Comparison of ENCODE assay signal across 8 mouse cellular contexts in genomic region chr10:75643741-75644343, GRCm38 (mm10). TPM values are rescaled to one million over a fixed set of nuclear protein-coding genes. Genes with fewer than 3 reads are reported as not detected.
DNase-seq lines count a peak whose midpoint lies in the region; ATAC-seq and TF ChIP-seq lines count a peak whose summit lies in the region.

Gene Susd2 (minus strand): TSS chr10:75644008.

- 4% methylated on average over 11 of the region's 11 CpGs for WGBS in intestine, embryonic 14.5 days
- WGBS in liver, embryonic 14.5 days (ENCODE audit: insufficient replicate concordance), result 17% methylated on average over 11 of the region's 11 CpGs
- 5% methylated on average over 11 of the region's 11 CpGs for WGBS in neural tube, embryonic 12.5 days

- H3K4me2 ChIP-seq in intestine, embryonic 14.5 days (ENCODE audit: low read length), result peak within 1 kb of the TSS; percentile 29
- H3K4me2 ChIP-seq in liver, embryonic 14.5 days (ENCODE audit: low read depth), result peak within 1 kb of the TSS; percentile 9; the same call in 1 of the 2 replicates
- H3K4me2 ChIP-seq in neural tube, embryonic 12.5 days (replicated peaks), result peak within 1 kb of the TSS; percentile 38

- H3K27ac ChIP-seq in intestine, embryonic 14.5 days (ENCODE audit: low read depth), result no peak within 1 kb of the TSS
- no peak within 1 kb of the TSS for H3K27ac ChIP-seq in liver, embryonic 14.5 days
- H3K27ac ChIP-seq in neural tube, embryonic 12.5 days, result no peak within 1 kb of the TSS

- H3K27me3 ChIP-seq in intestine, embryonic 14.5 days (replicated peaks; ENCODE audit: control insufficient read depth, insufficient read depth, low read length), result no peaks in the 10 kb centered on the region
- no peaks in the 10 kb centered on the region for H3K27me3 ChIP-seq in liver, embryonic 14.5 days (ENCODE audit: control insufficient read depth, insufficient read depth, low read length)
- H3K27me3 ChIP-seq in neural tube, embryonic 12.5 days (replicated peaks), result no peaks in the 10 kb centered on the region; the same call in 1 of the 2 replicates

- TF ChIP-seq EP300 in liver, embryonic 14.5 days (IDR thresholded peaks at IDR 0.05; ENCODE audit: low read depth), result no peak

- H3K9me3 ChIP-seq in intestine, embryonic 14.5 days (ENCODE audit: control insufficient read depth, low read length), result no peaks in the 10 kb centered on the region
- H3K9me3 ChIP-seq in liver, embryonic 14.5 days (ENCODE audit: control insufficient read depth, low read length), result no peaks in the 10 kb centered on the region
- H3K9me3 ChIP-seq in neural tube, embryonic 12.5 days, result no peaks in the 10 kb centered on the region

- H3K9ac ChIP-seq in intestine, embryonic 14.5 days (ENCODE audit: low read length), result no peak within 1 kb of the TSS
- H3K9ac ChIP-seq in liver, embryonic 14.5 days (replicated peaks), result no peak within 1 kb of the TSS
- no peak within 1 kb of the TSS for H3K9ac ChIP-seq in neural tube, embryonic 12.5 days

- H3K4me3 ChIP-seq in intestine, embryonic 14.5 days (ENCODE audit: low read depth, low read length), result no peak within 1 kb of the TSS
- no peak within 1 kb of the TSS for H3K4me3 ChIP-seq in liver, embryonic 14.5 days (ENCODE audit: insufficient read depth in 1 of 2, low read depth in 2 of 2, low read length in 2 of 2)
- no peak within 1 kb of the TSS for H3K4me3 ChIP-seq in neural tube, embryonic 12.5 days

- ATAC-seq in erythroid progenitor cell, adult 5-6 weeks (replicated peaks; ENCODE audit: low FRiP score, poor library complexity, severe bottlenecking), result peak; percentile 77
- peak; percentile 70 for ATAC-seq in intestine, embryonic 14.5 days (replicated peaks; ENCODE audit: low FRiP score, low TSS enrichment, low read depth)
- ATAC-seq in liver, embryonic 14.5 days (ENCODE audit: insufficient read depth), result peak; percentile 72
- peak; percentile 56 for ATAC-seq in neural tube, embryonic 12.5 days (ENCODE audit: low FRiP score, low read depth)

- TF ChIP-seq CTCF in liver, embryonic 14.5 days (IDR thresholded peaks at IDR 0.05; ENCODE audit: low read depth), result peak; percentile 22; the same call in 1 of the 2 replicates

- peaks cover 36% of the 10 kb centered on the region for H3K36me3 ChIP-seq in intestine, embryonic 14.5 days (ENCODE audit: control insufficient read depth, insufficient read depth, low read length)
- H3K36me3 ChIP-seq in liver, embryonic 14.5 days (replicated peaks; ENCODE audit: control insufficient read depth, insufficient read depth, low read depth), result peaks cover 1% of the 10 kb centered on the region; the same call in 1 of the 2 replicates
- peaks cover 34% of the 10 kb centered on the region for H3K36me3 ChIP-seq in neural tube, embryonic 12.5 days

- H3K4me1 ChIP-seq in intestine, embryonic 14.5 days (replicated peaks; ENCODE audit: control insufficient read depth, insufficient read depth, low read length), result peaks cover 12% of the 10 kb centered on the region
- H3K4me1 ChIP-seq in liver, embryonic 14.5 days (replicated peaks; ENCODE audit: control insufficient read depth in 2 of 2, insufficient read depth in 2 of 2, low read length in 1 of 2), result peaks cover 0 to 13% of the 10 kb centered on the region in 2 experiments; a peak in 3 of 4 replicates
- H3K4me1 ChIP-seq in neural tube, embryonic 12.5 days, result peaks cover 18% of the 10 kb centered on the region

- DNase-seq in frontal cortex, adult 2 months (ENCODE audit: extremely low spot score in 1 of 2, low spot score in 1 of 2), result no peak
- DNase-seq in frontal cortex, postnatal 10 days (ENCODE audit: low spot score in 2 of 2), result no peak
- peak; percentile 26 for DNase-seq in c-Kit-negative CD71-positive TER-119-positive erythroid progenitor cells, embryonic 14.5 days (ENCODE audit: low read depth, low spot score)
- peak; percentile 81 for DNase-seq in intestine, embryonic 14.5 days (ENCODE audit: low spot score)
- DNase-seq in liver, embryonic 14.5 days (ENCODE audit: low read depth in 3 of 3, low spot score in 3 of 3), result peak; percentile 44 to 58 (median 47)
- DNase-seq in urinary bladder, postnatal 25 days (ENCODE audit: low spot score), result peak; percentile 51

RNA-seq across cellular contexts. Expression of gene Susd2, which starts in this region (rescaled TPM):
- polyA plus RNA-seq in frontal cortex, adult 2 months (2012; rRNA removed), result 10.3 and 11.7 TPM in 2 replicates
- total RNA-seq in erythroid progenitor cell, adult 5-6 weeks (2015; ENCODE audit: low replicate concordance), result 2.5 and 3.4 TPM in 2 replicates
- total RNA-seq in erythroid progenitor cell, adult 5-6 weeks (2017; ENCODE audit: low replicate concordance), result 2.1 and 2.3 TPM in 2 replicates
- 11.8 and 13.0 TPM in 2 replicates for polyA plus RNA-seq in intestine, embryonic 14.5 days (2014; fragmentation: Nextera tagmentation; extraction: Ambion mirVana)
- polyA plus RNA-seq in liver, embryonic 14.5 days (2012; rRNA removed), result 0.84 and 1.2 TPM in 2 replicates
- 1.0 and 1.6 TPM in 2 replicates for polyA plus RNA-seq in liver, embryonic 14.5 days (2014; fragmentation: Nextera tagmentation; extraction: Ambion mirVana)
- 3.2 and 3.6 TPM in 2 replicates for polyA plus RNA-seq in neural tube, embryonic 12.5 days (2016; fragmentation: Nextera tagmentation; extraction: Ambion mirVana)

Comparison
In these comparisons a context has a peak if more than half of its experiments do, and no peak if none do; other contexts are left out.
1. DNase-seq: peak in c-Kit-negative CD71-positive TER-119-positive erythroid progenitor cells, embryonic 14.5 days (single experiment), intestine, embryonic 14.5 days (single experiment), liver, embryonic 14.5 days (3 of 3) and urinary bladder, postnatal 25 days (single experiment); none in frontal cortex, adult 2 months (0 of 2) and frontal cortex, postnatal 10 days (0 of 2).
2. Peak in every context shown above with its lines, with median percentiles within 50 percentile points of each other: ATAC-seq and H3K4me2 ChIP-seq.